Mouse (Mus musculus): Measurements from ENCODE around the gene Ninj2.

DNA sequence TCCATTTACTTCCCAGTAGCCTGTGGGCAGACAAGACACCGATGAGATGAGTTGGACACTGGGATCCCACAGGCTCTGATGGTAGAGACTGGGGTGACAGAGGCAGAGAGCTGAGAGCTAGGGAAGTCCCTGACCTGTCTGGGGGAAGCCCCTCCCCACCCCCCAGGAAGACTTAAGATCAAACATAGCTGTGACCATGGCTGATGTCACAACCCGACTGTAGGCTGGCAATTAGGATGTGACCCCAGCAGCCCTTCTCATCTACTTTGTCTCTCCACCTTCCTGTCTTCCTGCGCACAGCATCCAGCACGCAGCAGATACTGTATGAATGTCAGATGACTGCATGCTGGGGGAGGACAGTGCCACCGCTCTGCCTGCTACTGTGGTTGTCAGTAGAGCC lies 113.4 kb downstream of the Ninj2 start:
- no peak for TF ChIP-seq POLR2A (IDR thresholded peaks at IDR 0.05; ENCODE audit: borderline replicate concordance, low read depth, low read length)
- TF ChIP-seq CTCF (IDR thresholded peaks at IDR 0.05; ENCODE audit: low read depth, low read length): no peak
